Mouse (Mus musculus) CD4-positive, CD25-positive, alpha-beta regulatory T cell (primary cell): ENCODE measurements around the gene Tnfrsf17. TPM values are rescaled to one million over a fixed set of nuclear protein-coding genes. Genes with fewer than 3 reads are reported as not detected.

Experiments
- polyA plus RNA-seq: library from polyadenylated mRNA; unstranded; fragments of 100-300 nt; shearing (Covaris generic); gene quantifications from one replicate; pipeline ENCODE4 v1.2.1, GENCODE M21; 2017

Tnfrsf17 gene
- polyA plus RNA-seq = not detected

GRCm38 (mm10) chr16:11313512-11313911 is at the start of gene Tnfrsf17:
Gene Tnfrsf17 (plus strand): TSS chr16:11313812.

GRCm38 (mm10) chr16:11322409-11323323 is 9.1 kb downstream of the Tnfrsf17 start, which contains the start of gene Snx29:
Gene Snx29 (plus strand): TSS chr16:11322908.

Other genes starting within 250 kb of the Tnfrsf17 start
- gene Litaf, start 247.7 kb upstream of the Tnfrsf17 start, polyA plus RNA-seq = 18.8 TPM
- gene Txndc11, start 179.2 kb upstream of the Tnfrsf17 start, polyA plus RNA-seq = 45.9 TPM
- 314 TPM for gene Zc3h7a, start 137.4 kb upstream of the Tnfrsf17 start, polyA plus RNA-seq
- 162 TPM for gene Rsl1d1, start 110.5 kb upstream of the Tnfrsf17 start, polyA plus RNA-seq
- gene Gspt1, start 59.5 kb upstream of the Tnfrsf17 start, polyA plus RNA-seq = 97.2 TPM
- 23.3 TPM for gene Snx29, start 9.1 kb downstream of the Tnfrsf17 start, polyA plus RNA-seq